Mouse (Mus musculus) heart, embryonic 11.5 days (tissue): ENCODE measurements around the gene Prmt8. TPM values are rescaled to one million over a fixed set of nuclear protein-coding genes. Genes with fewer than 3 reads are reported as not detected.

Experiments
- ATAC-seq: fragments of 200-750 bp; cut with Nextera tagmentation; replicated peaks from 2 replicates; pipeline ENCODE4 v1.8.0; 2017; ENCODE audit warnings: moderate library complexity; ENCODE audit not compliant: insufficient number of reproducible peaks, low FRiP score, low TSS enrichment
- H3K27ac ChIP-seq: fragments of 300-500 bp; sonication (generic); 2 replicates; pipeline ENCODE4 v1.5.1; 2014; ENCODE audit warnings: mild to moderate bottlenecking, low read depth, low read length
- H3K27me3 ChIP-seq: fragments of 300-500 bp; sonication (generic); 2 replicates; pipeline ENCODE4 v1.6.1; 2014; ENCODE audit warnings: mild to moderate bottlenecking, low read length, mixed read lengths; ENCODE audit not compliant: control insufficient read depth, insufficient read depth
- H3K36me3 ChIP-seq: fragments of 300-500 bp; sonication (generic); 2 replicates; pipeline ENCODE4 v1.6.1; 2014; ENCODE audit warnings: mild to moderate bottlenecking, low read length, moderate library complexity, mixed read lengths; ENCODE audit not compliant: control insufficient read depth, insufficient read depth
- H3K4me1 ChIP-seq: fragments of 300-500 bp; sonication (generic); 2 replicates; pipeline ENCODE4 v1.6.1; 2014; ENCODE audit warnings: low read length; ENCODE audit not compliant: control insufficient read depth, insufficient read depth
- H3K4me2 ChIP-seq: fragments of 300-500 bp; sonication (generic); 2 replicates; pipeline ENCODE4 v1.6.1; 2014; ENCODE audit warnings: mild to moderate bottlenecking, moderate library complexity
- H3K4me3 ChIP-seq: fragments of 300-500 bp; sonication (generic); 2 replicates; pipeline ENCODE4 v1.5.1; 2014; ENCODE audit warnings: low read depth, low read length
- H3K9ac ChIP-seq: fragments of 300-500 bp; sonication (generic); 2 replicates; pipeline ENCODE4 v1.6.1; 2014; ENCODE audit warnings: mild to moderate bottlenecking, low read depth, low read length, moderate library complexity
- H3K9me3 ChIP-seq: fragments of 300-500 bp; sonication (generic); replicated peaks from 2 replicates; pipeline ENCODE4 v1.6.1; 2016; ENCODE audit warnings: low read length; ENCODE audit not compliant: control insufficient read depth
- WGBS: fragments of 180-500 bp; shearing (Covaris S2); extraction: QIAGEN DNeasy Blood & Tissue Kit; methylation state at CpG from one replicate; pipeline ENCODE4 v1.1.7; 2014; ENCODE audit not compliant: insufficient replicate concordance; 5-methylcytosine and 5-hydroxymethylcytosine counted together
- polyA plus RNA-seq: library from polyadenylated mRNA; unstranded; fragments of >200 nt; fragmentation: Nextera tagmentation; extraction: Ambion mirVana; gene quantifications from 2 replicates; pipeline ENCODE4 v1.2.1, GENCODE M21; 2014

The Prmt8 gene
- polyA plus RNA-seq, 1 experiment from 2014 or later: 1.4 TPM

- H3K9me3 ChIP-seq: no peaks in the 10 kb centered on the region
- no peaks in the 10 kb centered on the region for H3K27me3 ChIP-seq
- no peak for ATAC-seq
- H3K9ac ChIP-seq: no peak overlapping the region
- WGBS: 83% methylated on average over 14 of the region's 14 CpGs
- no peak overlapping the region for H3K27ac ChIP-seq
- no peaks in the 10 kb centered on the region for H3K4me1 ChIP-seq
- H3K36me3 ChIP-seq: no peaks in the 10 kb centered on the region
- no peak overlapping the region for H3K4me2 ChIP-seq
- no peak overlapping the region for H3K4me3 ChIP-seq
Measured at GRCm38 (mm10) chr6:127719875-127720274, 49.4 kb downstream of the Prmt8 start.

GRCm38 (mm10) chr6:127717239-127718137 is 51.8 kb downstream of the Prmt8 start:
- 72% methylated on average over 21 of the region's 21 CpGs for WGBS

GRCm38 (mm10) chr6:127715428-127715827 is 53.8 kb downstream of the Prmt8 start:
- no peak for ATAC-seq

More at GRCm38 (mm10) chr6:127717239-127718137, 51.8 kb downstream of the Prmt8 start:
- no peaks in the 10 kb centered on the region for H3K27me3 ChIP-seq
- no peaks in the 10 kb centered on the region for H3K9me3 ChIP-seq
- ATAC-seq: no peak
- no peak overlapping the region for H3K4me3 ChIP-seq
- H3K4me2 ChIP-seq: no peak overlapping the region
- no peaks in the 10 kb centered on the region for H3K4me1 ChIP-seq
- H3K9ac ChIP-seq: no peak overlapping the region
- no peak overlapping the region for H3K27ac ChIP-seq
- H3K36me3 ChIP-seq: no peaks in the 10 kb centered on the region

GRCm38 (mm10) chr6:127714906-127715305 is 54.4 kb downstream of the Prmt8 start:
- Histone ChIP-seq H3K27me3 (no peaks in the 10 kb centered on the region), H3K27ac (no peak overlapping the region), H3K4me2 (no peak overlapping the region), H3K9me3 (no peaks in the 10 kb centered on the region), H3K9ac (no peak overlapping the region), H3K4me1 (no peaks in the 10 kb centered on the region), H3K4me3 (no peak overlapping the region), H3K36me3 (no peaks in the 10 kb centered on the region)
- 52% methylated on average over 5 of the region's 5 CpGs for WGBS
- ATAC-seq: no peak

More at GRCm38 (mm10) chr6:127715428-127715827, 53.8 kb downstream of the Prmt8 start:
- H3K4me2 ChIP-seq: no peak overlapping the region
- H3K9ac ChIP-seq: no peak overlapping the region
- 56% methylated on average over 5 of the region's 5 CpGs for WGBS
- H3K9me3 ChIP-seq: no peaks in the 10 kb centered on the region
- no peaks in the 10 kb centered on the region for H3K4me1 ChIP-seq
- no peak overlapping the region for H3K4me3 ChIP-seq
- no peaks in the 10 kb centered on the region for H3K36me3 ChIP-seq
- H3K27me3 ChIP-seq: no peaks in the 10 kb centered on the region
- H3K27ac ChIP-seq: no peak overlapping the region

- no peak overlapping the region for H3K4me3 ChIP-seq
- 75% methylated on average over 1 of the region's 1 CpGs for WGBS
- H3K9ac ChIP-seq: no peak overlapping the region
- no peaks in the 10 kb centered on the region for H3K36me3 ChIP-seq
- no peaks in the 10 kb centered on the region for H3K9me3 ChIP-seq
- H3K27ac ChIP-seq: no peak overlapping the region
- no peak for ATAC-seq
- H3K4me1 ChIP-seq: peaks cover 4% of the 10 kb centered on the region; the same call in 1 of the 2 replicates
- H3K4me2 ChIP-seq: no peak overlapping the region
- no peaks in the 10 kb centered on the region for H3K27me3 ChIP-seq
Measured at GRCm38 (mm10) chr6:127708218-127708628, 61.0 kb downstream of the Prmt8 start.

GRCm38 (mm10) chr6:127701036-127701783 is 68.1 kb downstream of the Prmt8 start:
- WGBS: 48% methylated on average over 9 of the region's 11 CpGs
- no peaks in the 10 kb centered on the region for H3K36me3 ChIP-seq
- ATAC-seq: no peak
- no peak overlapping the region for H3K27ac ChIP-seq
- no peak overlapping the region for H3K9ac ChIP-seq
- no peak overlapping the region for H3K4me3 ChIP-seq
- H3K4me2 ChIP-seq: no peak overlapping the region
- peaks cover 6% of the 10 kb centered on the region; the same call in 1 of the 2 replicates for H3K4me1 ChIP-seq
- H3K9me3 ChIP-seq: no peaks in the 10 kb centered on the region
- H3K27me3 ChIP-seq: no peaks in the 10 kb centered on the region

- Histone ChIP-seq H3K4me1 (no peaks in the 10 kb centered on the region), H3K27ac (no peak overlapping the region), H3K4me2 (no peak overlapping the region), H3K9me3 (no peaks in the 10 kb centered on the region), H3K36me3 (no peaks in the 10 kb centered on the region), H3K4me3 (no peak overlapping the region), H3K9ac (no peak overlapping the region), H3K27me3 (peaks cover 3% of the 10 kb centered on the region)
- WGBS: 84% methylated on average over 7 of the region's 7 CpGs
- no peak for ATAC-seq
Measured at GRCm38 (mm10) chr6:127693681-127694080, 75.6 kb downstream of the Prmt8 start.

GRCm38 (mm10) chr6:127692298-127692697 is 77.0 kb downstream of the Prmt8 start:
- H3K36me3 ChIP-seq: no peaks in the 10 kb centered on the region
- H3K4me3 ChIP-seq: no peak overlapping the region
- H3K9ac ChIP-seq: no peak overlapping the region
- H3K9me3 ChIP-seq: no peaks in the 10 kb centered on the region
- H3K27ac ChIP-seq: no peak overlapping the region
- 29% methylated on average over 7 of the region's 7 CpGs for WGBS
- ATAC-seq: no peak
- H3K27me3 ChIP-seq: peaks cover 3% of the 10 kb centered on the region
- H3K4me1 ChIP-seq: peaks cover 2% of the 10 kb centered on the region; the same call in 1 of the 2 replicates
- H3K4me2 ChIP-seq: no peak overlapping the region
